Mouse (Mus musculus) olfactory bulb, adult 2 months (tissue): Measurements from ENCODE around the gene Hipk1.

Experiments
- CTCF ChIP-seq: fragments of 200-500 bp; IDR thresholded peaks from 2 replicates; pipeline ENCODE4 v1.5.1; 2012; ENCODE audit warnings: low read depth, mild to moderate bottlenecking, low read length, moderate library complexity; ENCODE audit not compliant: insufficient read depth
- POLR2A ChIP-seq: fragments of 200-500 bp; IDR thresholded peaks from 2 replicates; pipeline ENCODE4 v1.6.1; 2012; ENCODE audit warnings: mild to moderate bottlenecking, low read depth, low read length, moderate library complexity; ENCODE audit not compliant: insufficient read depth

- TF ChIP-seq POLR2A (no peak), CTCF (no peak)
Observed at GRCm38 (mm10) chr3:103737061-103737754, 54.2 kb downstream of the Hipk1 start.
